Mouse (Mus musculus) embryo, embryonic 9.5 days (tissue): Measurements from ENCODE around the gene Pibf1.
A peak's percentile ranks its signal among the peaks of the same experiment; 100 is the strongest.

Source experiments
- DNase-seq: peaks from one replicate; pipeline ENCODE4 v3.0.0-alpha.2; 2017; ENCODE audit errors: extremely low spot score

The Pibf1 gene

DNA sequence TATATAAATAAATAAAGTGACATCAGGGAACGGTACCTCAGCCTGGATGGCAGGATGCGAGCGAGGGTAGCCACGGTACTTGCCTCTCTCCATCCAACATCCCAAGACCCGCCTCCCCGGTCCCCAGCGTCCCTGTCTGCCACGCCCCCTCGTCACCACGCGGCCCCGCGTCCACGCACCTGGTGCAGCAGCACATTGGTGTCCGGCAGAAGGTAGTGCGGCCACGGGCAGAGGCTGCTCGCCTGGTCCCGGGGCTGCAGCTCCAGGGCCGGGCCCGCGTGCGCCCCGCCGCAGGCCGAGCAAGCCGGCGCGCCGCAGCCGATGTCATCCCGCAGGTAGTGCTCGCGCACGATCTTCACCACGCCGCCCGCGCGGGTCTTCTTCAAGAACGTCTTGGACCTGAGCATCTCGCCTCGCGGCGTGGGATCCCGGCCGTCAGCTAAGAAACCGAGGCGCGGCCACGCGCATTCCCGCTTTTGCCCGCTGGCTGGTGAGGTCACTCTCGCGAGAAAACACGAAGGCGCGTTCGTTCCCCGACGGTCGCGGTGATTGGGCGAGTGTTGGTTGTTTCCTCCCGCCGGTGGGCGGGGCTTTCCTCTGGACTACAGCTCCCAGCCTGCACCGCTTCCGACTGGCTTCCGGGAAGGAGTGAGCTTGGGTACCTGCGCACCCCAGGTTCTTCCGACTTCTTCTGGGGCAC, at the start of gene Pibf1, which contains the start of gene Dis3:
Gene Pibf1, plus strand, starts transcription at position 158 of the 700 bp plus-strand sequence.
Gene Dis3, minus strand, starts transcription at position 504 of the 700 bp plus-strand sequence.
- peak; percentile 97 for DNase-seq

DNA sequence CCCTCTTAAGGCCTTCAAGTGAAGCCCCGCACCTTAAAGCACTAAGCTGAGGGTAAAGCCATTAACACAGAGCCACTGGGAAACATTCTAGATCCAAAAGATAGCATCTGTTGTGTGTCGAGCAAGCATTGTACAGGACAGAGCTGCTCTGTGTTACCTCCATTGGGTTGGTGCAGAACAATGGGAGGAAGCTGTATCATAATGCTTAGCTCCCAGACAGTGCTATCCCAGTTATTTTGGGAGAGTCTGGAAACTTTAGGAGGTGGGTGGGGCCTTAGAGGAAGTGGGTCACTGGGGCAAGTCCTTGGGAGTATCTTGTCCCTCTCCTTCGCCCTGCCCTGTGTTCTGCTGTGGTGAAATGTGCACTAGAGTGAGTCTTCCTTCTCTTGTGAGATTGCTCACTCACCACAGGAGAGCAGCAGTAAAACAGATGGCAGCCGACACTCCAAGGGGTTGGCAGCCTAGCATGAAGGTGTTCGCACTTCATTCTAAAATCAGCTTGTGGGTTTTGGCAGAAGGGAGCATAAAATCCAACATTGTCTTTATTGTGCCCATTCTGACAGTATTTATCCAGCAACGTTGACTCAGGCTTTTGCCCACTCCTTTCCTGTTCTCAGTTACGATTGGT, 40.2 kb upstream of the Pibf1 start:
- DNase-seq, result no peak

DNA sequence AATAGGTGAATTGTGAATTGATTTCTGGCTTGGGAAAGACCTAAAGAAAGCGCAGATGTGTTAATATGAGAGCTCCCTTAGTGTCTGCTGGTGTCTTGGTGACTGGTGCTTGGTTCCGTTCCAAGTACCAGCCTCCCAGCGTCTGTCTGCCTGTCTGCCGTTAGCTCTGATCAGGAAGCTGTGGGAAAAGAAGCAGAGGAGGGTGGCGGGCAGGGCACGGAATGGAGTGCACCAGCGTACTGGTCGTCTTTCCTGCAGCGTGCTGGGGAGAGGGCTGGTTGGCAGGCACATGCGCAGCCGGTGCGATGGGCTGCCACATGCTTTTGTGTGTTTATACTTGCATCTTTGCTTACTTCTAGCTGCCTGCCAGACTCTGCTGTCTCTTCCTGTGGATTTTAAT, 38.6 kb upstream of the Pibf1 start:
- no peak for DNase-seq

DNA sequence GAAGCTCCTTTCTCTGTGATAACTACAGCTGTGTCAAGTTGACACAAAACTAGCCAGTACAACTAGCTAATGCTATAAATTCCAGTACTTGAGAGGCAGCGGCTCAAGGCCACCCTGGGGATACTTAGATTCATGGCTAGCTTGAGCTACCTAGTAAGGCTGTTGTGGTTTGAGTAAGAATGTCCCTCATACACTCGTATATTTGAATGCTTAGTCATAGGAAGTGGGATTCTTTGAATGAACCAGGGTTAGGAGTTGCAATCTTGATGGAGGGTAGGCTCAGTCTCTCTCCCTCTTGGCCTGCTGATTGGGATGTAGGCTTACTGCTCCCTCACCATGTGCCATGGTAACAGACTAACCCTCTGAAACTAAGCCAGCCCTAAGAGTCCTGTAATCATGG, 36.1 kb upstream of the Pibf1 start:
- no peak for DNase-seq

DNA sequence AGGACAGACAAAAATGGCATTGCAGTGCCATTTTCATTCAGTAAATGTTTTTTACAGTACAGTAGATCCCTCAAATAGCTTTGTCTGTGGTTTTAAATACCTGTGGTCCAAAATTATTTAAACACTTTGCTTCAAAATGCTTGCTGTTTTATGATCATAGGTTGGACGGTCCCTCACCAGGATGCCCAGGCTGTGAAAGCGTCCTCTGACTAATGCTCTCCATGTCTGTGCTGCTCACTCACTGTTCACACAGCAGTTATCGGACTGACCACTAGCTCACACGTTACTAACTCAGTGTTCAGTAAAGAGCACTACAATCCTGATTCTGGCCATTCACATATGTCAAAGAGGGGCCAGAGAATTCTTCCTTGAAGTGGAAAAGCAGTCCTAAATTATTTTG, 28.1 kb upstream of the Pibf1 start:
- DNase-seq, result no peak

DNA sequence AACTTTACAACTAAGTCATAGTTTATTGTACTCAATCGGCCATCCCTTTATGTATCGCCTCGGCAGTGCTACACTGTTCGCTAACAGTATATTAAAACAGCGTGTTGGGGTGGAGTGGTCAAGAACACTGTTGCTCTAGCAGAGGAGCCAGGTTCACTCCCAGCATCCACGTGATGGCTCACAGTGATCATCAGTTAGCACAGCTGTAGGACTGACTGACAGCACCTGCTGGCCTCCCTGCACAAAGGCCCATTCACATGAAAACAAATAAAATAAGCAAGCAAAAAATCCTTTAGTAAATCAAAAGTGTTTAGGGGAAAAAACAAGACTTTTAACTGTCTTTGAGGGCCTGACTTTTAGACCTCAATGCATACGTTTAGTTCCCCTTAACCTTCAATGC, 10.3 kb upstream of the Pibf1 start:
- DNase-seq, result no peak

DNA sequence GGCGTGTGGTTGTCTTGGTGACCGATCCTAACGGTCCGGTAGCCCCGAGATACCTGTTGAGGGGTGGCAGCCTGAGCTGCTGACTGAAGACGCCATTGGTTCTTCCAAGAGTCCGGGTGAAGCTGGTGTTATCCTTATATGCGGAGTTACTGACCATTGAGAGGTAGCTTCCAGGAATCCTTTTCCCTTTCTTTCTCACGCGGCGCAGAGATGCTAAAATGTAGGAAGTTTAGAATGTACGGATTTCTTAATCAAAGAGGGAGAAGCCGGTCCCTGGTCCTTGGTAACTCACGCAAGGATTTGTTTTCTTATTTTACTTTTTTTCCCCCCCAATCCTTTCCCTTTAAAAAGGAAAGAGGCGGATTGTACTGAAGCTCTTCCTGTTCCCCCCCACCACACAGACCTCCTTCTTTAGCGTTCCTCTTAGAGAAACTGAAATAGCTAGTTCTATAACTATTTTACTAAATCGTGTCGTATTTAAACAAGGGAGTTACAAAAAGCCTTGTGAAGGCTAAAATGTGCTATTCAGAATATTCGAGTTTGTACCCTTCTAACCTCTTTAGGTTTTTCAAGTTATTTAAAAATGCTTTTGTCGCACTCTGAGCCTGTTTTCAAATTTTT, 853 bp downstream of the Pibf1 start:
- no peak for DNase-seq

DNA sequence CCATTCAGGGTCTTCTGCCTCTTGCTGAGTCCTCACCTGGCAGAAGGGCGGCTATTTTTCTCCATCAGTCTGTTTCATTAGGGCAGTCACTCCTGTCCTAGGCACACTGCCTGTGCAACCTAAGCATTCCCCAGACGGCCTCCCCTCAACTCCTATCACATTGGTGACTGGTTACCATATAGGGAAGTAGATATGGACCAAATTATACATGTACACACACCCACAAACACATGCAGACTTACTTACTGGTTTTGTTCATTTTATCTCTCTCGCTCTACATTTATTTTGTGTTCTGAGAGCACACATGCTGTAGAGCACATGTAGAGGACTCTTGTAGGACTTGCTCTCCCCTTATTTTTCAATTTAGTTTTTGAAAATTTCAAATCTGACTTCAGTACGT, 3.8 kb downstream of the Pibf1 start:
- no peak for DNase-seq

DNA sequence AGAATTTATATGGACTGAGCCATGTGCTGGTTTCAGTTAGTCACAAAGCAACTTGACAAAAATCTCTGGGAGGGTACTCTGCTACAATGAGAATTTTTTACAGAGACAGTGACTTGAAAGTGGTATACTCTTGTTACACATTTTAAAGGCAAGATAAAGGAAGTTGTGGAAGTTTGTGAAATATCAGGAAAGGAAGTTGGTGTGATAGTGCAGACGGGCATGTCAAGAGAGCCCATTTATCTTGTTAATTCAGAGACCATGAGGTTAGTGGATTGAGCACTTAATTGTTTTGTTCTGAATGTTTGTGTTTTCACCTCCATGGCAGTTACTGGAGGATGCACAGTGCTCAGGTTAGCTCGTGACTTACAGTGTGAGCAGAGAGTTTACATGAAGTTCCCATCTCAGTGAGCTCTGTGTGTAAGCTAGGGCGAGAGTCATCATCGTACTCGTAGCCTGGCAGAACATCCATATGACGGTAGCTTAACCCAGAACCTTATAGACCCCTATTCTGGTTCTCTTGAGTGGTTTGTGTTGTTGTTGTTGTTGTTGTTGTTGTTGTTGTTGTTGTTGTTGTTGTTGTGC, 5.4 kb downstream of the Pibf1 start:
- no peak for DNase-seq

DNA sequence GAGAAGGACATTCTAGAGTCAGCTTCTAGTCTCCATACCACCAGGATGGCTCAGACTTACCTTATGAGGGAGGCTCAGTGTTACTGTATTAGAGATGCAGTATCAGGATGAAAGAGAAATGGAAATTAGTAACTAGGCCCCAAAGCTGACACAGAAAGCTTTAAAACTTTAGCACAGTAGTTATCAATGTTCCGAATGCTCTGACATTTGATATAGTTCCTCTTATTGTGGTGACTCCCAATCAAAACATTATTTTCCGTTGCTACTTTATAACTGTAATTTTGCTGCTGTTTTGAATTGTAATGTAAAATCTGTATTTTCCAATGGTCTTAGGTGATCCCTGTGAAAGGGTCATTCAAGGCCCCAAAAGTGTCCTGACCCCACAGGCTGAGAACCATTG, 7.4 kb downstream of the Pibf1 start:
- no peak for DNase-seq

DNA sequence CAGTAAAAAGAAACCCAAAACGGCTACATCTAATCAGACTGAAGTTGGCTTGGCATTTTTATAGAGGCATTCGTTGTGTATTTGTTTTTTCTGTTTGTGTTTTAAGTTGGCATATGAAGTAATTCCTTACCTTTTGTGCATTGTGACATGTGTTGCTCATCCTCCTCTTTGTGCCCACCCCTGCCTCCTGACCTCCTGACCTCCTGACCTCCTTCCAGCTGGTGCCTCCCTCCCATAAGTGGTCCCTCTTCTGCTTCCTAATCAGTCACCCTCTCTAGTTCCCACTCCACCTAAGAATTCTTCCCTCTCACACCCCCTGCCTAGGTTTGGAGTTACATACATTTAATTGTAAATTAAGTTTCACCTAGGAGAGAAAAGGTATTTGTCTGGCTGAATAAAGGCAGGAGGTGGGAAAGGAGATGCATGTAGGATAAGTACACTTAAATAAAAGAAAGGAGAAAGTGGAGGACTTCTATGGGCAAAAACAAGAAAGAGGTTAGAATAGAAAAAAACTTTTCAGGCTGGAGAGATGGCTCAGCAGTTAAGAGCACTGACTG, 8.5 kb downstream of the Pibf1 start:
- DNase-seq, result no peak

DNA sequence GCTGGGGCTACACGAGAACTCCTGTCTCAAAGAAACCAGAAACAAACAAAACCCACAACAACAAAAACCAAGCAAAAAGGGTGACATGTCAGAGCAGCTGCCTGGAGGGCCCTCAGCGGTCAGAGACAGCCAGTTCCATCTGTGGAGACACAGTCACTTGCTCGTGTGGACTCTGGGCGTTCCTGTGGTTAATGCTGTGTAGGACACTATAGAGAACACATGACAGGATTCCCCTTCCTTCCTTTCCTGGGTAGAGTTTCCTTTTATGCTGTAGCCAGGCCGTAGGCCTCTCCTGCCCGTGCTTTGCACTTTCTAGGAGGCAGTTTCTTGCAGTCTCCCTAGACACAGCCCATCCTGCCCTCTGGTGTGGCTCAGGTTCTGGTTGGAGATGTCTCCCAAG, 9.5 kb downstream of the Pibf1 start:
- no peak for DNase-seq

DNA sequence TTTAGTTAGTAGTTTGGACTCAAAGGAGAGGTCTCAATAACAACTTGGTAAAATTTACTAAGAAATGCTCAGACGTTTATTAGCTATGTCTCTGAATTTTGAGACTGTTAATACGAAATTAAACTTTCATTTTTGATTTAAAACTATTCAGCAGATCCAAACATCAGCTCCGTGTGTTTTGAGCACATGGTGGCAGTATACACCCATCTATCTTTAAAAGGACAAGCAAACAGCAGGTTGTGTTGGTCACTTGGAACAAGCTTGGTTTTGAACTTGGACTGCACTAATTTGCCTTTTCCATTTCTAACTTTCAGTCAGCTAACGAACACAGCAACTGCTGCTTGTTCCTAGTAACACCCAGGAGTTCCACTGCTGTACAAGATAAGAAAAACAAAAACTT, 18.4 kb downstream of the Pibf1 start:
- DNase-seq, result no peak

DNA sequence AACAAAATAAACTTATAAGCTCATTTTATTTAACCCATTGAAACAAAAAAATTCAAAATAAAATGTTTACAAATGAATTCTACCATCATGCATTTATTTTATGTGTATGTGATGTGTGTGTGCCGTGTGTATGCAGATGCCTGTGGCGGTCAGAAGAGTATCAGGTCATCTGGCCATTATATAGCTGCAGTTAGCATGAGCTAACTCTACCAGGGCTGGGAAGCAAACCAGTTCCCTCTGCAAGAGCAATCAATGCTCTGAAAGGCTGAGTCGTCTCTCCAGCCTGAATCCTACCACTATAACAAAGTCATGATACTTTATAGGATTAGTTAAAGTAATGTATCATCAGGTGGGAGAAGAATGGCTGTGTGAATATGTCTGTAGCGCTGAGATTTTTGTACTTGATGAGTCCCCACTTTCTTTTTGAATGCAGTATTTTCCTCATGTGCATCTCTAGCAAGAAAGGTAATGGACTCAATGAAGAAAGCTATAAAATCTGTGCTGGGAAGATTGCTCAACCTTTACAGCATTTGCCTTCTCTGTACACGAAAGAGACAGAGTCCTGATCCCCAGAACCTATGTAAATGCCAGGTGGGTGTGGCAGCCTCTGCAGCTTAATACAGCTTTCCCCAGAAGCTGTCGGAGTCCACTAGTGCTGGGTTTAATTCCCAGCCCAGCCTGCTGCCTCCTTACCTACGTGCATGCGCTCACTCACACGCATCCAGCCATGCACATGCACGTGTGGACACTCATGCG, 22.5 kb downstream of the Pibf1 start:
- DNase-seq, result no peak

DNA sequence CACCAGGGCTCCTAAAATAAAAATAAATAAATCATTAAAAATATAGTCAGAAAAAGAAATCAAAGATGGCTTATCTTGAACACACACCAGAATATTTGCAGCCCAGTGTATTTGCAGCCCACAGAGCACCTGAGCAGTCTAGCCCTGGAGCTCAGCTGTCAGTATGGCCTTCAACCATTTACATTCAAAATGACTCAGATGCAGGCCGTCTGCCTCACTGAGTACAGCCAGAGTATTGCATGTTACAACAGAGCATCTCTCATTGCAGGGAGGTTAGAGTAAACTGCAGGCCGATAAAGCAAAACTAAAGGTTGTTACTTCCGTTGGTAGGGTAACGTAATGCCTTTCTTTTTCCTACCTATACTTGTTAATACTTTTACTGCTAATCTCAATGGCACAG, 24.9 kb downstream of the Pibf1 start:
- DNase-seq, result no peak

DNA sequence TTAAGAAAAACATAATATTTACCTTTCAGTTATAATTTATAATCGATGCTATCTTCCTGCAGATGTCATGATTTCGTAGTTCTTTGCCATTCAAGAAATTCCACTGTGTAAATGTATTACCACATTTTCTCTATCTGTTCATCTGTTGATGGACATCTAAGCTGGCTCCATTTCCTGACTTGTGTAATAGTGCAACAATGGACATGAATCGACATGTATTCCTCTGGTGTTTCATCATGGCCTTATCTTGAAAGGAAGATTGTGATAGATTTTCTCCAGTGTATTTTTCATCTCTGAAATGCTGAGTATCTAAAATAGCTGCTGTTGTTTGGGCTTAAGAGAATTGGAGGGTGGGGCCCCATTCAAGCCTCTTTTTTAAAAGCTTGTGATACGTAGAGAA, 27.5 kb downstream of the Pibf1 start:
- no peak for DNase-seq

DNA sequence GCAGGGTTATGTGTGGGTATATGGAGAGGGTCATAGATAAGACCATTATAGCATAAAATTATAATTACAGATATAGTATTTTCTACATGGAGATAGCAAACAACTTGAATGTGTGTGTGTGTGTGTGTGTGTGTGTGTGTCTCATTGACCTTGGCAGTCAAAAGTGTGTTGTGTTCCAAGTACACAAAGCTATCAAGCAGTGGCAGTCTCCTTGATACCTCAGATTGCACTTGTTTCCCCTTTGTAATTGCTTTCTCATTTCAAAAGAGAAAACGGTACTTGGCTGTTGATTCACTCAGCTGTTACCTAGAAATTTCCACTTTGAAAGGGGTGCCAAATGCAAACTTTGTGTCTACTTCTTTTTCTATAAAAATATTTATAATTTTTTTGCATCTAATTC, 28.3 kb downstream of the Pibf1 start:
- DNase-seq, result no peak

DNA sequence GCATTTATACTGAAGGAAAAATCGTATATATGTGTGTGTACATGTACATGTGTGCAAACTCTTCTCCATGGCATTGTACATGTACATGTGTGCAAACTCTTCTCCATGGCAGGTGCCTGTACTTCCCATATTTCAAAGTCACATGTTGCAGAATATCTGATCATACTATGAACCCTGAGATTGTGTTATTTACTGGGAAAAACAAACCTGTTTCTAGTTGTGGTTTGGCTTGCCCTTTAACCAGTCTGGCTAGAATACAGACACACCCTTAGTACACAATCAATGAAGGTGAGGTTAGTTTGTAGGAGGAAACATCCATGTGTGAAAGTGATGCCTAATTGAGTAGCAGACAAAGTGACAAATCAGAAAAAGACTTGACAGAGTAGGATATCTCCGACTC, 29.8 kb downstream of the Pibf1 start:
- no peak for DNase-seq

DNA sequence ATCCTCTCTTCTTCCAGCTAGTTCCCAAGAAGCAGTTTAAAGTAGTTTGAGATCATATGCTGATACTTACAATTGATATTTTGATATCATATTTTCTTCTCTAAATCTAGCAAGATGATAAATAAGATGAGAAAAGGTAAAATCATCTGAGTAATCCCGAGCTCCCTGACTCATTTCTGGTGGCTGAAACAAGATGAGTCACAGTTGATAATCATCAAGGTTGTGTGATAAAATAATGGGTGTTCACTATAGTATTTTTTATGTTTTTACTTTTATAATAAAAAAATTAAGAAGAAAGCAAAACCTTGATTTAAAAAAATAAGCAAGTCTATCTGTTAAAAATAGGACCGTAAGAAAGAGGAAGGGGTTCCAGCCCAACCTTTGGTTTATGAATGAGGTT, 34.8 kb downstream of the Pibf1 start:
- DNase-seq, result no peak

DNA sequence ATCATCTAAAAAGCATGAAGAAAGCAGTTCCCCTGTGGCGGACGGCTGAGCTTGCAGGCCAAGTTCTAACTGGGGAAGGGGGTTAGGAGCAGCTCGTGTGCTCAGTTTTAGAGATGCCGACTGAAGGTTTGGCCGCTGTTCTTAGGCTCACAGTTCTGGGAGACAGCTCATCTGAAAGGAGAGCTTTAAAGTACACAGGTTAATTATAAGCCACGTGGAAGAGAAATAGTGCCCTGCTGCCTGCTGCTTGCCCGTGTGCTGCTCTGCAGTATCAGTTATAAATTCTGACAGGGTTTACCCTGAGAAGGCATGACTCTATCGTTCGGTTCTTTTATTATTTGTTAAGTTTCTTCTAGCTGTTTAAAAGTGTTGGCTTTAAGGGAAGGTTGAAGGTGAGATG, 36.5 kb downstream of the Pibf1 start:
- no peak for DNase-seq

DNA sequence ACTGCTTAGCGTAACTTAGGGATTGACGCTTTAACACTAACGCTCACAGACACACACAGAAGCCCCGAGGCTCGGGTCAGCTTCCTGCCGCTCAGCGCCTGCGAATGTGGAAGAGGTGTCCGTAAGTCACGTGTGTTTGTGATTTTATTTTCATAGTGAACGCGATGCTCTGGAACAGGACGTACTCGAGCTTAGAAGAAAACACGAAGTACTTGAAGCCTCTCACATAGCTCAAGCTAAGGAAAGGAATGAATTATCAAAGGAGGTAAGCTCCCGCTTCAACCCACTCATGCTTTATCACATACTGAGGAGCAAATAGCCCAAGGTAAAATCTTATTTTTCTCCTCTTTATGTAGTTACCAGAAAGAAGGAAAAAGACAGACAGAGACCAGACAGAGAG, 37.1 kb downstream of the Pibf1 start:
- no peak for DNase-seq

DNA sequence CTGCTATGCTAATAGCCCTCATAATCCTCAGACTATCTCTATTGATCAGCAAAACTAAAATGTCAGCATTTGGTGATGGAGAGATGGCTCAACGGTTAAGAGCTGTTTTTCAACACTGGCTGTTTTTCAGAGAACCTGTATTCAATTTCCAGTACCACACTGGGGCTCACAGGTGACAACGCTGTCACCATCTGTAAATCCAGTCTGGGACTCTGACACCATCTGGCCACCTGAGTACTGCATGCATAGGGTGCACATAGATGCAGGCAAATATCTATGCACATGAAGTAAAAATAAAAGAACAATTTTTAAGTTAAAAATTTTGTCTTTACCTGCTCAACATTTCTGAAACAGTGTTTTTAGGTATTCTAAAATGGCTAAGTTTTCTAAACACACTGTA, 40.8 kb downstream of the Pibf1 start:
- no peak for DNase-seq
